Mouse (Mus musculus): ENCODE measurements around the gene Gm9970.

DNA sequence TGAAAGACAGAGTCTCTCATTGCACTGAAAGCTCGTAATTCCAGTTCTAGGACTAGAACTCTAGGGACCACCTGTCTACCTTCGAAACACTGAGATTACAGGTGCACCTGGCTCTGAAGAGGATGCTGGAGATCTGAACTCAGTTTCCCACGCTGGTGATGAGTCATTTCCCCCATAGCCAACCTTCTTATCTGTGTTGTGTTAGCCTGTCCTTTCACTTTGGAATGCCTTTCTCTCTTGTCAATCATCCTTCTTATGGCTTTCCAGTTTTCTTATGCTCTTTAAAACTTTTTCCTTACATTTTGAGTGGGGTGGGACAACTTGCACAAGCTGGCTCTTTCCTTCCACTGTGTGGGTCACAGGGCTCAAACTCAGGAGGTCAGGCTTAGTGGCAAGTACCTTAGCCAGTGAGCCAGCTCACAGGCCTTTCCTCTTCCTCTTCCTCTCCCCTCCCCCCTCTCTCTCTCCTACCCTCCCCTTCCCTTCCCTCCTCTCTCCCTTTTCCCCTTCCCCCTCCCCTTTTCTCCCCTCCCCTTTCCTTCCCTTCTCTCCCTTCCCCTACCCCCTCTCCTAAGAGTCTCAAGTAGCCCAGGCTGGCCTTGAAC, 48.7 kb upstream of the Gm9970 start:
- TF ChIP-seq CTCF (IDR thresholded peaks at IDR 0.05; ENCODE audit: low read depth, low read length): no peak
- no peak for TF ChIP-seq TAL1 (conservative IDR thresholded peaks at IDR 0.05; ENCODE audit: low read depth, low read length)
- no peak for TF ChIP-seq GATA1 (IDR thresholded peaks at IDR 0.05; ENCODE audit: borderline replicate concordance, low read length)
- TF ChIP-seq POLR2AphosphoS5 (IDR thresholded peaks at IDR 0.05; ENCODE audit: insufficient replicate concordance, low read depth, low read length): no peak
- no peak for TF ChIP-seq GATA2 (IDR thresholded peaks at IDR 0.05; ENCODE audit: borderline replicate concordance, low read depth, low read length)
